Mouse (Mus musculus) layer of hippocampus, postnatal 14 days (tissue): Measurements from ENCODE around the gene Cnr2. TPM values are rescaled to one million over a fixed set of nuclear protein-coding genes. Genes with fewer than 3 reads are reported as not detected.

Experiments
- DNase-seq, 2 experiments: peaks; one replicate each; pipeline ENCODE4 v3.0.0; 2021 to 2022; ENCODE audit warnings: low spot score in 2 of 2, mixed read lengths in 1 of 2
- total RNA-seq, 2 experiments: library from RNA; stranded (reverse); gene quantifications; 2 replicates each; pipeline ENCODE4 v1.2.3; 2021

The Cnr2 gene
- total RNA-seq, 2 experiments from 2014 or later = 0.09 TPM; not detected in 1

GRCm38 (mm10) chr4:135902606-135903242 is 7.5 kb downstream of the Cnr2 start:
- DNase-seq = no peak

DNA sequence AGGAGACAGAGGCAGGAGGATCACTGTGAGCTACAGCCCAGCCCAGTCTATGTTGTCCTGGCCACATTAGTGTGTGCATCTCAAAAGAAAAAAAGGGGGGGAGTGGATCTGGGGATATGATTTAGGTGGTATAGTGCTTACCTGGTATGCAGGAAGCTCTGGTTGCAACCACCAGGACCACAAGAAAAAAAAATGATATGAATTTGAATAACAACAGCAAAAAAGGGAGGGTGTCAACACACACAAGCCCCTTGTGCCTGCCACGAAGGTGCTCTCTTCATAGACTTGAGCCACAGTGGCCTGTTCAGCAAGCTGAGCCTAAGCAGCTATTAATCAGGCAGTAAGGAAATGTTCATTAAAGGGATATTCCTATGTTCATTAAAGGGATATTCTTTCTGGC is 9.6 kb downstream of the Cnr2 start:
- no peak for DNase-seq

GRCm38 (mm10) chr4:135906633-135907032 is 11.4 kb downstream of the Cnr2 start:
- no peak for DNase-seq

DNA sequence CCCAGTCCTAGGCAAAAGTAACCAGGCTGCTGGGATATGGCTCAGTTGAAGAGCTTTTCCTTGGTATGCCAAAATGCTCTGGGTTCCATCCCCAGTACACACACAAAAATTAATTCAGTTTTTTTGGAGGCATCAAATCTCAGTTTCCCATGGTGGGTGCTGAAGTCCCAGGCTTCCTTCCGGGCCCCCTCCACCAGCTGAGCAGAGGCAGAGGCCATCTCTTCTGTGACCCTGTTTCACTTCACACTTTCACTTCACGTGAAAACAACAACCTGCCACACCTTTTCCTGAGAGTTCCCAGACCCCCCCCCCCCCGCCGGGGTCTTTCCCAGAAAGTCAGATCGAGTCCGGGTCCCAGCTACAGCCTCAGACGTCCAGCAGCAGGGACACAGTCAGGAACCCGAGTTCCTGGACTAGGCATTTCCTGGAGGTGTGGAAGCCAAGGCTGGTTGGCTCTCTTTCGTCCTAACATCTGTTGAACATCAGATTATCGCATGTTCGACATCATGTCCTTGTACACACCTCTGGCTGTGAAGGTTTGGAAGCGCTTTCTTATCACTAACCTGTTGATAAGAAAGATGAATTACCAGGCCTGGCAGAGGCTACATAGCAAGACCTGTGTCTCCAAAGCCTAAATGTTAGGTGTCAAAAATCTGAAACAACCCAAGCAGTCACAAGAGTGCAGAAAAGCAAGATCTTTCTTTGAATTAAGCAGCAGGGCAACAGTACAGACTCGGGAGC is 14.3 kb downstream of the Cnr2 start:
- DNase-seq = no peak

DNA sequence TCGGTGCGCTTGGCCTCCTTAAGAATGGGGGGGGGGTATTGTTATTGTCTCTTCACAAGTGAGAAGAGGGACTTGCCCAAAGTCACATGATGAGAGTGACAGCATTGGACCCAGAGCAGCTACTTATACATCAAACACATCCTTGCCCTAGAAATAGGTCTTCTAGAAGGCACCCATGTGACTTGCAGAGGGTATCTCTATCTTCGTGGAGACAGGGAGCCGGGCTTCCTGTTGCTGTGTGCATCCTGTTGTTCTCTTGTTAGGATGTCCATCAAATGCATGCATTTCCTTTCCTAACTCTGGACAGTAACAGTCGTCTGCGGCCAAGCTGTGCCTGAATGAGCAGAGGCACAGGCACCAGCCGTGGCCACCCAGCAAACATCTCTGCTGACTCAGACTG is 16.3 kb downstream of the Cnr2 start:
- DNase-seq = no peak

DNA sequence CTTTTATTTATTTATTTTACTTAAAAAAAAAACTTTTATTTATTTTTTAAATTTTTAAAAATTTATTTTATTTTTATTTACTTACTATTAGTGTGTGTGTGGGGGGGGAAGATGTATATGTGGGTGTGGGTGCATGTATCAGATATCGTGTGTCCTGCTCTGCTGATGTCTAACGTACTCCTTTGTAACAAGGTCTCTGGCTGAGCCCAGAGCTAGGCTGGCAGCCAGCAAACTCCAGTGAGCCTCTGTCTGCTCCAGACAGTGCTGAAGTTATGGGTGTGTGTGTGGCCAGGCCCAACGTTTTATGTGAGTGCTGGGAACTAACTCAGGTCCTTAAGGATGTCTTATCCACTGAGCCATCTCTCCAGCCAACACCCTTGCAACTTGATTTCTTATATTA is 17.0 kb downstream of the Cnr2 start:
- DNase-seq = no peak

GRCm38 (mm10) chr4:135912835-135913234 is 17.6 kb downstream of the Cnr2 start:
- DNase-seq = no peak

- no peak for DNase-seq
These were observed 18.2 kb downstream of the Cnr2 start for GRCm38 (mm10) chr4:135913433-135913832.

- no peak for DNase-seq
These were observed 23.6 kb downstream of the Cnr2 start for GRCm38 (mm10) chr4:135918635-135919279.

- DNase-seq = no peak
These were observed 24.1 kb downstream of the Cnr2 start for GRCm38 (mm10) chr4:135919280-135919639.

GRCm38 (mm10) chr4:135920304-135921241 is 25.4 kb downstream of the Cnr2 start, which contains the start of gene Fuca1:
TSS of gene Fuca1 (plus strand) at chr4:135920735.
- peak; percentile 96 to 97 for DNase-seq

DNA sequence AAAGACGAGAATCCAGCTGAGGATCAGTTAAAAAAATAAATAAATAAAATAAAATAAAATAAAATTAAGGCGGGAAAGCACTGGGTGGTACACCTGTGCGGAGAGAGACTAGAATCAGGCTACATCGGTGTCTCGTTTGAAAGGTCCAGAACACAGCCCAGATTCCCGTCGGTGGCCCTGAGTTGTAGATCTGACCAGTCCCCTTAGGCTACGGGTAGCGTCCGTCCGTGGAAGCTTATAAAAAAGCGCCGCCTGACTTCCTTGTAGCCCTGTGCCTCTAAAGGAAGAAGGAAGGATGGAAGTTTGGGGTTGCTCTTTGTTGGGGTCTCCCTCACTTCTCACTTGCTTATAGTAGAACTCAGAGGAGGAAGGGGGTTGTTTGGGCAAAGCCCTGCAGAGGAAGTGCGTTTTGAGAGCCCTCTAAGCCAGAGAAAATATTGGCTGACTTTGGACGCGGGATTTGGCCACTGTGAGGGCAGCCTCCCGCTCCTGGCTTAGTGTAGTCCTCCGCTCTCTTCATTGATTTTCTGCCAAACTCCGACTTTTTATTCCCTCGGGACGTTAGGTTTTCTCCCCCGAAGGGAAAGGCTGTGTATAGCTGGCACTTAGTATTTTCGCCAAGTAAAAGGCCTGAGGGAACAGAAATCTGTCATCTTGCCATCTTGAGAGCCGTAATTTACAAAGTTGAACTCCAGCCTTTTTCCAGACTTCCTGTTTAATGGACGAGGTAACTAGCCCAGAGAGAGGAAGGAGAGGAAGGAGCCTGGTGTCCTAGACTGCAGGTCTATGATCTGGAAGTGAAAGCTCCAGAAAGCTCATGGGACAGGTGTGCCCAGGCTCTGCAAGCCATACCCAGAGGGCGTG is 26.3 kb downstream of the Cnr2 start:
- DNase-seq = peak in 1 of 2 experiments; percentile 25

GRCm38 (mm10) chr4:135922190-135922589 is 27.0 kb downstream of the Cnr2 start:
- DNase-seq = no peak

GRCm38 (mm10) chr4:135924418-135924817 is 29.2 kb downstream of the Cnr2 start:
- no peak for DNase-seq

DNA sequence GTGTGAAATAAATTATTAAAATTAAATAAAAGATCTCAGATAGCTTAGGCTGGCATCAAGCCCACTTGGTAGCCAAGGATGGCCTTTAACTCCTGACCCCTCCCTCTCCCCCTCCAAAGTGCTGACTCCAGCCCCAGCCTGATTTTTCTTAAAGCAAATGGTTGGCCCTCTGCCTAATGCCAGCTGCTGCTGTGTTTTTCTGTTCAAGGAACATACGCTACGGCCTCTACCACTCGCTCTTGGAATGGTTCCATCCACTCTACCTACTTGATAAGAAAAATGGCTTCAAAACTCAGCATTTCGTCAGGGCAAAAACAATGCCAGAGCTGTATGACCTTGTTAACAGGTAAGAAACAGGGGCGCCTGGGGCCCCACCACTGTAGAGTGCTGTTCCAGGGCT is 30.1 kb downstream of the Cnr2 start:
- no peak for DNase-seq

GRCm38 (mm10) chr4:135926195-135926808 is 31.1 kb downstream of the Cnr2 start:
- DNase-seq = no peak

GRCm38 (mm10) chr4:135926861-135927260 is 31.7 kb downstream of the Cnr2 start:
- DNase-seq = no peak

GRCm38 (mm10) chr4:135928376-135928775 is 33.2 kb downstream of the Cnr2 start:
- no peak for DNase-seq

- DNase-seq = no peak
These were observed 34.2 kb downstream of the Cnr2 start for GRCm38 (mm10) chr4:135929405-135929804.

DNA sequence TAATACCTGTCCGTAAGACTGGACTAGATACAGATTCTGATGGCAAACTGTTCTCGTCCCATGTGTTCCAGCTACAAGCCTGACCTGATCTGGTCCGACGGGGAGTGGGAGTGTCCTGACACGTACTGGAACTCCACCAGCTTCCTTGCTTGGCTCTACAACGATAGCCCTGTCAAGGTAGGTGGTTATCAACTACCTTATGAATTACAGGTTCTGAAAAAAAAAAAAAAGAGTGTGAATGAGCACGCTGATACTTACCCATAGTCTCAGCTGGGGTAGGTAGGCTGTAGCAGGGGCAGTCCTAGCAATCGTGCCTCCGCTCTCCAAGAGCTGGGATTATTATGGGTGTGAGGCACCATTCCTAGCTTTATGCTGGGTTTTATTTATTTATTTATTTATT is 34.6 kb downstream of the Cnr2 start:
- DNase-seq = no peak
